Mouse (Mus musculus): Measurements from ENCODE around the gene Prmt2. TPM values are rescaled to one million over a fixed set of nuclear protein-coding genes. Genes with fewer than 3 reads are reported as not detected.
A peak's percentile ranks its signal among the peaks of the same experiment; 100 is the strongest.

The Prmt2 gene
- polyA plus RNA-seq, 1 experiment from 2014 or later: 131 TPM

GRCm38 (mm10) chr10:76212121-76212520 is 25.5 kb downstream of the Prmt2 start:
- Histone ChIP-seq H3K4me3 (no peak overlapping the region), H3K9me3 (peaks cover 11% of the 10 kb centered on the region), H3K36me3 (peaks cover 87% of the 10 kb centered on the region), H3K27me3 (no peaks in the 10 kb centered on the region), H3K4me2 (replicated peaks) (no peak overlapping the region), H3K27ac (replicated peaks) (no peak overlapping the region), H3K4me1 (no peaks in the 10 kb centered on the region), H3K9ac (replicated peaks) (no peak overlapping the region)
- ATAC-seq (ENCODE audit: low FRiP score, low read depth): no peak
- 95% methylated on average over 6 of the region's 6 CpGs for WGBS

DNA sequence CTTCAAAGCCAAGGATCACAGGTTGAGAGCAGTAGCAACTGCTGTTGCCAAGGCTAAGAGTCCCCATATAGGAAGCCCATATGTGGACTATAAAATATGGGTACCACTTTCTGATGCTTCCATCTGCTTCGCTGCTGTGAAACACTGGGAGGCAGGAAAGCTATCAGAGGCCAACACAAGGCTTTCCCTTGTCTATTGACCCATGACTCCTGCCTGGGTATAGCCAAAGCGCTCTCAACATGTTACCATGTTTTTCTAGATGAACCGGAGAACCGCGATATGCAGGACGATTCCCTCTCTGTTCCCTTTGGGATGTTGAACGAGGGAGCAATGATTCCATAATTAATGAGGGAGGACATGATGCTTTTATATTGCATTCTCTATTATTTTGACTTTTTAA is 26.9 kb downstream of the Prmt2 start:
- Histone ChIP-seq H3K4me1 (no peaks in the 10 kb centered on the region), H3K36me3 (peaks cover 87% of the 10 kb centered on the region), H3K27ac (replicated peaks) (no peak overlapping the region), H3K27me3 (no peaks in the 10 kb centered on the region), H3K4me2 (replicated peaks) (no peak overlapping the region), H3K4me3 (no peak overlapping the region), H3K9me3 (peaks cover 11% of the 10 kb centered on the region), H3K9ac (replicated peaks) (no peak overlapping the region)
- no peak for ATAC-seq (ENCODE audit: low FRiP score, low read depth)
- WGBS: 96% methylated on average over 7 of the region's 7 CpGs

DNA sequence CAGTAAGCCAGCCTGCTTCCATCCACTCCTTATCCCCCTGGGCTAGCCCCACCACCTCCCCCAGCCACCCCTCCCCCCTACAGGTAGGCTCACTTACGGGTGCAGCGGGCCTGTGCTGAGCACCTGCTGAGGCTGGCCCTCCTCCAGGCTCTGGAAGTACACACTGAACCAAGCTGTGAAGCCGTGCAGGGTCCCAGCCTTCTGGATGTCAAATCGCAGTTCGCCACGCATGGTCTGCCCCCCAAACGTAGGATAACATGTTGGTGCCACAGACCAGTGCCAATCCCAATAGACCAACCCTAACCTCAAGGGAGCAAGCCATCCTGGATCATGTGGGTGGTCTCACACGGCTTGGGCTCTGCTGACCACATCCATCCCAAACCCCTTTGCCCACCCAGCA is 28.4 kb downstream of the Prmt2 start:
- Histone ChIP-seq H3K9ac (replicated peaks) (no peak overlapping the region), H3K36me3 (peaks cover 71% of the 10 kb centered on the region), H3K27me3 (no peaks in the 10 kb centered on the region), H3K27ac (replicated peaks) (no peak overlapping the region), H3K4me3 (no peak overlapping the region), H3K4me2 (replicated peaks) (no peak overlapping the region), H3K9me3 (peaks cover under 1% of the 10 kb centered on the region; the same call in 1 of the 2 replicates), H3K4me1 (no peaks in the 10 kb centered on the region)
- no peak for ATAC-seq (ENCODE audit: low FRiP score, low read depth)
- WGBS: 90% methylated on average over 8 of the region's 8 CpGs

GRCm38 (mm10) chr10:76207262-76207796 is 30.3 kb downstream of the Prmt2 start:
- Histone ChIP-seq H3K9me3 (no peaks in the 10 kb centered on the region), H3K4me1 (no peaks in the 10 kb centered on the region), H3K36me3 (peaks cover 52% of the 10 kb centered on the region), H3K9ac (replicated peaks) (no peak overlapping the region), H3K27ac (replicated peaks) (no peak overlapping the region), H3K27me3 (no peaks in the 10 kb centered on the region; the same call in 1 of the 2 replicates), H3K4me2 (replicated peaks) (no peak overlapping the region), H3K4me3 (no peak overlapping the region)
- ATAC-seq (ENCODE audit: low FRiP score, low read depth): no peak
- 91% methylated on average over 13 of the region's 13 CpGs for WGBS

DNA sequence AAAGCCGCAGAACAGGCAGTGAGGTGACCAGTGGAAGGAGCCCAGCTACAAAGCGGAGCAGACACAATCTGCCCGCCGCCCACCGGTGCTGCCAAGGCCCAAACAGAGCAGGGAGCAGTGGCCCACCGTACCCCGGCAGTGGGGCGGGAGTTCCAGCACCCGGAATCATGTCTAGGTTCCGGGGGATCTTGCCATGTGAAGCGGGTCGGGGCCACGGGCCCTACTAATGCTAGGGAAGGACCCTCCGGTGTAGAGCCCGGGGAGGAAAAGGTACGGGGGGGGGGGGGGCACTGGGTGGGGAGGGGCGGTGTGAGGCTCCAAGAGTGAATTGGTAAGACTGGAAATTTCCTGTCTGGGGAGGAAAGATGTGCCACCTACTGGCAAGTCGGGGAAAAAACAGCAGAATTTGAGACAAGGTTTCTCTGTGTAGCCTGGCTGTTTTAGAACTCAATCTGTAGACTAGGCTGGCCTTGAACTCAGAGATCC is 33.8 kb downstream of the Prmt2 start:
- Histone ChIP-seq H3K27ac (replicated peaks) (no peak overlapping the region), H3K4me3 (peak overlapping the region; percentile 35), H3K36me3 (peaks cover 30% of the 10 kb centered on the region), H3K4me1 (no peaks in the 10 kb centered on the region), H3K4me2 (replicated peaks) (peak overlapping the region; percentile 51), H3K9ac (replicated peaks) (peak overlapping the region; percentile 34), H3K27me3 (no peaks in the 10 kb centered on the region; the same call in 1 of the 2 replicates), H3K9me3 (no peaks in the 10 kb centered on the region)
- 25% methylated on average over 17 of the region's 18 CpGs for WGBS
- no peak for ATAC-seq (ENCODE audit: low FRiP score, low read depth)

DNA sequence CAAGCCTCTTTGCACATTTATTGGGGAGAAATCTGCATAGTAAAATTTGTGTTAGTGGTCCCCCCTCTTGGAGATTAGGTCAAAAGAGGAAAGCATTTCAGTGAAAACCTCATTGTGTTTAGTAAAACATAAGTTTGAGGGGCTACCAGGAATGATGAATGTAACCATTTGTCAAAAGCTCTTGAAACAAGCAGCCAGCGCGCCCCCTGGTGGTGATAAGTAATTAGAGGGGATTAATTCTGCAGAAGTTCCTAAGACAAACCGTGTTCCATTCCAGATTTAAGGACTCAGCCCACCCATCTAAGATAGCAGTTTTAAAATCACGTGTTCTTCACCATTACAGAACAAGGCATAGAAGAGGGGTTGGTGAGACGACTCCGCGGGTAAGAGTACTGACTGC is 35.7 kb downstream of the Prmt2 start:
- H3K4me1 ChIP-seq: no peaks in the 10 kb centered on the region
- H3K4me3 ChIP-seq: no peak overlapping the region
- 18% methylated on average over 7 of the region's 7 CpGs for WGBS
- peaks cover 11% of the 10 kb centered on the region for H3K36me3 ChIP-seq
- H3K27ac ChIP-seq (replicated peaks): no peak overlapping the region
- no peak overlapping the region for H3K9ac ChIP-seq (replicated peaks)
- ATAC-seq (ENCODE audit: low FRiP score, low read depth): no peak
- H3K27me3 ChIP-seq: no peaks in the 10 kb centered on the region; the same call in 1 of the 2 replicates
- H3K4me2 ChIP-seq (replicated peaks): no peak overlapping the region
- H3K9me3 ChIP-seq: no peaks in the 10 kb centered on the region

GRCm38 (mm10) chr10:76201416-76201815 is 36.2 kb downstream of the Prmt2 start:
- Histone ChIP-seq H3K27ac (replicated peaks) (no peak overlapping the region), H3K4me2 (replicated peaks) (no peak overlapping the region), H3K36me3 (peaks cover 5% of the 10 kb centered on the region), H3K4me3 (no peak overlapping the region), H3K9ac (replicated peaks) (no peak overlapping the region), H3K27me3 (no peaks in the 10 kb centered on the region; the same call in 1 of the 2 replicates), H3K9me3 (no peaks in the 10 kb centered on the region), H3K4me1 (no peaks in the 10 kb centered on the region)
- 92% methylated on average over 3 of the region's 3 CpGs for WGBS
- no peak for ATAC-seq (ENCODE audit: low FRiP score, low read depth)

- no peak for ATAC-seq (ENCODE audit: low FRiP score, low read depth)
- 95% methylated on average over 1 of the region's 1 CpGs for WGBS
Observed at GRCm38 (mm10) chr10:76188010-76188409, 49.7 kb downstream of the Prmt2 start.

GRCm38 (mm10) chr10:76185216-76185615 is 52.4 kb downstream of the Prmt2 start:
- Histone ChIP-seq H3K4me2 (replicated peaks) (no peak overlapping the region), H3K4me1 (no peaks in the 10 kb centered on the region), H3K9me3 (no peaks in the 10 kb centered on the region), H3K9ac (replicated peaks) (no peak overlapping the region), H3K36me3 (no peaks in the 10 kb centered on the region), H3K4me3 (no peak overlapping the region), H3K27ac (replicated peaks) (no peak overlapping the region), H3K27me3 (no peaks in the 10 kb centered on the region)
- WGBS: 79% methylated on average over 4 of the region's 4 CpGs
- ATAC-seq (ENCODE audit: low FRiP score, low read depth): no peak

More at GRCm38 (mm10) chr10:76188010-76188409, 49.7 kb downstream of the Prmt2 start:
- Histone ChIP-seq H3K36me3 (no peaks in the 10 kb centered on the region), H3K4me2 (replicated peaks) (no peak overlapping the region), H3K9me3 (no peaks in the 10 kb centered on the region), H3K9ac (replicated peaks) (no peak overlapping the region), H3K4me1 (no peaks in the 10 kb centered on the region), H3K27ac (replicated peaks) (no peak overlapping the region), H3K27me3 (no peaks in the 10 kb centered on the region), H3K4me3 (no peak overlapping the region)

- H3K36me3 ChIP-seq: no peaks in the 10 kb centered on the region
- H3K27me3 ChIP-seq: no peaks in the 10 kb centered on the region
- peak overlapping the region; percentile 46; the same call in 1 of the 2 replicates for H3K27ac ChIP-seq (replicated peaks)
- H3K9ac ChIP-seq (replicated peaks): no peak overlapping the region
- H3K4me2 ChIP-seq (replicated peaks): no peak overlapping the region
- ATAC-seq (ENCODE audit: low FRiP score, low read depth): no peak
- WGBS: 21% methylated on average over 2 of the region's 2 CpGs
- H3K9me3 ChIP-seq: no peaks in the 10 kb centered on the region
- no peaks in the 10 kb centered on the region for H3K4me1 ChIP-seq
- H3K4me3 ChIP-seq: no peak overlapping the region
Observed at GRCm38 (mm10) chr10:76174899-76175298, 62.8 kb downstream of the Prmt2 start.

DNA sequence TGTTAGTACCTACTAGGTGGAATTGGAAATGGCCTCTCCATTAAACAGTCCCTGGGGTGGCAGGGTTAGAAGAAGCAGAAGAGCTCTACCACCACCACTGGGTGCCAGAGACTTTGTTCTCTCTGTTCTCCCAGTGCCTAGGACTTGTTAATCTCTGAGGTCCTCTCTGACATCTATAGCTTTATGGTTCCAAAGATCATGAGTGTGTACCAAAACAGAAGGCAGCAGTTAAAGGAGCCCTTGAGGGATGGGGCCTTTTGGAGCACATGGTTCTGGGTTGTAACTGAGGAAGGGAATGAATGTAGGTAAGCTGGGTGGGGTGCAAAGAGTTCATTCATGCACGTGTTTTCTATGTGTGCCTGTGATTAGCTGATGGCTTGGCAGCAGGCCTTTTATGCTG is 79.7 kb downstream of the Prmt2 start:
- H3K9me3 ChIP-seq: no peaks in the 10 kb centered on the region
- no peak overlapping the region for H3K27ac ChIP-seq (replicated peaks)
- H3K27me3 ChIP-seq: no peaks in the 10 kb centered on the region
- no peak for ATAC-seq (ENCODE audit: low FRiP score, low read depth)
- no peak overlapping the region for H3K4me3 ChIP-seq
- H3K4me1 ChIP-seq: no peaks in the 10 kb centered on the region
- 84% methylated on average over 1 of the region's 1 CpGs for WGBS
- H3K36me3 ChIP-seq: no peaks in the 10 kb centered on the region
- no peak overlapping the region for H3K9ac ChIP-seq (replicated peaks)
- H3K4me2 ChIP-seq (replicated peaks): no peak overlapping the region

DNA sequence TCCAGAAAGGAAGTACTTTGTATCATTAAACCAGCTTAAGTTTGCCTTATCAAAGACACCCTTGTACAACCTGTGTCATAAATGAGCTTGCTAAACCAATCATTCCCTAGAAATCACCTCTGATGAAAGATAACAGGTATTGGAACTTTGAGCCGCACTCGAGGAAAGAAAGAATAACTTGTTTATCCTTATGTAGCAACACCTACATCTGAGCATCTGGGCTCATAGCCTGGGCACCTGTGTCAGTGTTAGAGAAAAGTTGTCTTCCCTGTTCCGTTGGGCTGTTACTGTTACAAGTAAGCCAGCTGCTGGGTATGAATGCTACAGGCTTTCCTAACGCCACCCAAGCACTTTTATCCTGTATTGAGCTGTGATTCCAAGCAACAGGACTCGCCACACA is 80.1 kb downstream of the Prmt2 start:
- 78% methylated on average over 5 of the region's 5 CpGs for WGBS

More for the DNA sequence above, 80.1 kb downstream of the Prmt2 start:
- H3K9ac ChIP-seq (replicated peaks): no peak overlapping the region
- no peaks in the 10 kb centered on the region for H3K27me3 ChIP-seq
- no peak overlapping the region for H3K4me2 ChIP-seq (replicated peaks)
- no peaks in the 10 kb centered on the region for H3K9me3 ChIP-seq
- no peak overlapping the region for H3K27ac ChIP-seq (replicated peaks)
- no peaks in the 10 kb centered on the region for H3K36me3 ChIP-seq
- ATAC-seq (ENCODE audit: low FRiP score, low read depth): no peak
- no peak overlapping the region for H3K4me3 ChIP-seq
- H3K4me1 ChIP-seq: no peaks in the 10 kb centered on the region
